Mouse (Mus musculus): ENCODE results near the gene Avpr1b. TPM values are rescaled to one million over a fixed set of nuclear protein-coding genes. Genes with fewer than 3 reads are reported as not detected.

The Avpr1b gene
- polyA plus RNA-seq, 1 experiment: 0.04 TPM

DNA sequence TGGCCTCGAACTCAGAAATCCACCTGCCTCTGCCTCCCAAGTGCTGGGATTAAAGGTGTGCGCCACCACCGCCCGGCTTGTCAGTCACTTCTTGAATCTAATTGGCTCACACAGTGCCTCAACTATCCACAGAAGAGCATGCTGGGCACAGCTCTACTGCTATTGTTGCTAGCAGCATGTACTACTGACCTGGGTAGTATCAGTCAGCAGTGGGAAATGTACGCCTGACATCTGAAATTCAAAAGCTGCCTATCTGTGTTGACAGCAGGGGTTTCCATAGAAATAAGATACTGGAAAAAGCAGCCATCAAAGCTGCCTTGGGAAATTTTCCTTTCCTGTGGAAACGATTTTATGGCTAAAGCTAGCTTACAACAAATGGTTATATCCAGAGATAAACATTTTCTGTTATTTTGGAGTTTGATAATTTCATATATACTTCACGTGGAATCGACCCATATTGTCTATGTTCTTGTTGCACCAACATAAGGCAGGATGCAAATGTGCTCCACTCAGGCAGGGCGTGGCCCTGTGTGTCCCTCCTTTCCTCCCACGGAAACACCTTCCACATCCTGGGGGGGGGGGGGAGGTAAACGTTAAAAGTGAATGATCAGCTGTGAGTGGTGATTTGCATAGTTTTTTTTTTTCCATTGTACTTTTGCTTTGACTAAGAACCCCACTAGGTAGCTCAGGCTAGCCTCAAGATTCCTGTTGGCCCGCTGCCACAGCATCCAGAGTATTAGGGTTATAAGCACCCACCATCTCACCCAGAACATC is 53.8 kb downstream of the Avpr1b start:
- Histone ChIP-seq H3K36me3 (ENCODE audit: control insufficient read depth, insufficient read depth, low read length) (no peaks in the 10 kb centered on the region), H3K4me1 (ENCODE audit: control insufficient read depth, insufficient read depth, insufficient read length, low read length) (no peaks in the 10 kb centered on the region), H3K4me3 (ENCODE audit: low read depth, low read length) (no peak overlapping the region), H3K27ac (ENCODE audit: insufficient read depth, low read depth, low read length) (no peak overlapping the region), H3K27me3 (ENCODE audit: control insufficient read depth, insufficient read depth, low read length) (no peaks in the 10 kb centered on the region)
- no peak for TF ChIP-seq CTCF (IDR thresholded peaks at IDR 0.05; ENCODE audit: extremely low read depth, insufficient read length, insufficient replicate concordance, low read depth, low read length)
- no peak for TF ChIP-seq POLR2A (IDR thresholded peaks at IDR 0.05; ENCODE audit: low read depth, low read length)
- 67% methylated on average over 12 of the region's 12 CpGs for WGBS

DNA sequence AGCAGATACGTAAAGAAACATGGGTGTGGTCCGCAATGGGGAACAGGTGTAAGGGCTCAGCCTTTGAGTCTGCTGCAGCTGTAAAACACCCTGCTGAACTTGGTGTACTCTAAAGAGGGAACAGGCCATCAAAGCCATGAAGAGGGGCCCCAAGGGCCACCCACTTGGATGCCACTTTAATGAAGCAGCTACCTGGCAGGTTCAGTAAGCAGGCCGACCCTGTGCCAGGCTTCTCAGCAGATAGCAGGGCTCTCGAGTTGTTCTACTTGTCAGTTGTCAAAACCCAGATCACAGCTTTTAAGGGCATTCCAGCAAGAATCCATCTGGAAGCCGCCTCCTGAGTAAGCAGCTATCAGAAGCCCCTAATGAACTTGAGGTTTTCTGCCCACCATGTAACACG is 56.6 kb downstream of the Avpr1b start:
- no peak overlapping the region for H3K27ac ChIP-seq (ENCODE audit: insufficient read depth, low read depth, low read length)
- H3K4me1 ChIP-seq (ENCODE audit: control insufficient read depth, insufficient read depth, insufficient read length, low read length): no peaks in the 10 kb centered on the region
- WGBS: 52% methylated on average over 6 of the region's 6 CpGs
- no peaks in the 10 kb centered on the region for H3K27me3 ChIP-seq (ENCODE audit: control insufficient read depth, insufficient read depth, low read length)
- H3K4me3 ChIP-seq (ENCODE audit: low read depth, low read length): no peak overlapping the region
- no peak for TF ChIP-seq CTCF (IDR thresholded peaks at IDR 0.05; ENCODE audit: extremely low read depth, insufficient read length, insufficient replicate concordance, low read depth, low read length)
- no peak for TF ChIP-seq POLR2A (IDR thresholded peaks at IDR 0.05; ENCODE audit: low read depth, low read length)
- no peaks in the 10 kb centered on the region for H3K36me3 ChIP-seq (ENCODE audit: control insufficient read depth, insufficient read depth, low read length)

DNA sequence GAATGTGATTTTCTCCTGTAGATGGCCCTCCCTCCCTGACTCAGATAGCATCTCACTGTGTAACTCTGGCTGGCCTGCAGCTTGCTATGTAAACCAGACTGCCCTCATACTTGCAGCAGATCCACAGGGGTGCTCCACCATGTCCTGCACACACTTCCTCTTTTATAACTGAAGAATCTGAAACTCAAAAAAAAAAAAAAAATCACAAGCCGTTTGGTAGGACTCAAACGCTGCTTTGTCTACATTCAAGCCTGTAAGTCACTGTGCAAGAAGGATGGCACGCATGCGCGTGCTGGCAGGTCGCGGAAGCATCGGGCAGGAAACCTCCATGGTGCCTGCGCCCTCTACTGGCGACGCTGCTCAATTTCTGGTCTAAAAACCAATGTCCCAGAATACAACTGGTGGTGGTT is 58.9 kb downstream of the Avpr1b start:
- H3K4me1 ChIP-seq (ENCODE audit: control insufficient read depth, insufficient read depth, insufficient read length, low read length): no peaks in the 10 kb centered on the region

DNA sequence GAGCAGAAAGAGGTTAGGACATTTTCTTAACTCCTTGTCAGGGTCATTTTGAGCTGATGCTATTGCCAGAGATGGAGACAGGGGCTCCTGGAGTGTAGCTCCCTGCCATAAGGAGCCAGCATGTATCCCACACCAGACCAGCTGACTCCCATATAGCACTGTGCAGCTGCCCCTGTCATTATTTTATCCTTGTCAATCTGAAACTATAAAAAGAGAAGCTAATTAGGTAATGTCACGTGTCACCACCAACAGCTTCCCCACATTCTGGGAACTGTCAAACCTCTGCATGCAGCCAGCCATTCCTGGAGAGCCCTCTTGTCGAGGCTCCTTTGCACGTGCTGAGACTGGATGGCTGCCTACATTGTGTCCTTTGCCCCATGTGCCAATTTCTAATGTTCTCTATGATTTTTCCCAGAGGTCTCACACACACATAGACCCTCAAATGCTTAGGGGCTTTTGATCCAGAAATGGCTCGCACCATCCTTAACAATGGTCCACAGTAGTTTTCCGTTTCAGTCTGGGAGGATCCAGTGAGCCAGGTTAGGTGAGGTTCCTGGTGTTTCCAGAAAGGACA is 60.6 kb downstream of the Avpr1b start:
- Histone ChIP-seq H3K36me3 (ENCODE audit: control insufficient read depth, insufficient read depth, low read length) (no peaks in the 10 kb centered on the region), H3K4me1 (ENCODE audit: control insufficient read depth, insufficient read depth, insufficient read length, low read length) (no peaks in the 10 kb centered on the region), H3K4me3 (ENCODE audit: low read depth, low read length) (no peak overlapping the region), H3K27ac (ENCODE audit: insufficient read depth, low read depth, low read length) (no peak overlapping the region), H3K27me3 (ENCODE audit: control insufficient read depth, insufficient read depth, low read length) (no peaks in the 10 kb centered on the region)
- TF ChIP-seq CTCF (IDR thresholded peaks at IDR 0.05; ENCODE audit: extremely low read depth, insufficient read length, insufficient replicate concordance, low read depth, low read length) (no peak), POLR2A (IDR thresholded peaks at IDR 0.05; ENCODE audit: low read depth, low read length) (no peak)
- WGBS: 70% methylated on average over 5 of the region's 5 CpGs

More for the DNA sequence above, 58.9 kb downstream of the Avpr1b start:
- TF ChIP-seq POLR2A (IDR thresholded peaks at IDR 0.05; ENCODE audit: low read depth, low read length) (no peak), CTCF (IDR thresholded peaks at IDR 0.05; ENCODE audit: extremely low read depth, insufficient read length, insufficient replicate concordance, low read depth, low read length) (peak; percentile 98)
- Histone ChIP-seq H3K27me3 (ENCODE audit: control insufficient read depth, insufficient read depth, low read length) (no peaks in the 10 kb centered on the region), H3K36me3 (ENCODE audit: control insufficient read depth, insufficient read depth, low read length) (no peaks in the 10 kb centered on the region), H3K4me3 (ENCODE audit: low read depth, low read length) (no peak overlapping the region), H3K27ac (ENCODE audit: insufficient read depth, low read depth, low read length) (no peak overlapping the region)
- WGBS: under 1% methylated on average over 11 of the region's 11 CpGs

DNA sequence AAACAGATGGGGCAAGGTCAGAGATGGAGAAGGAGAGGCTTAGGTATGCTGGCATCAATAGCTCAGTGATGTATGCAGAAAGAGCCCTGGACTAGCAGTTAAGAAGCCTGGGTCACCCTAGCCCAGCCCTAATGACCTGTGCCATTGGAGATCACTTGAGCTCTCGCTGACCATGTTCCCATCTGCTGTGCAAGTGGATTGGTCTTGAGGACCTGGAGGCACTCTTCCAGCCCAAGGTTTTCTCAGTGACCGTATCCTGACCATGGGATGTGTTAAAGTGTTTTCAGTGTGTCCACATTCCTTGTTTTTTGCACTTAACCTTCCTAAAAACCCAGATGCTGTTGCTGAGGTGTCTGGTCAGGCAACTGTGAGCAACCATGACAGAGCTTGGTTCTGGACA is 61.2 kb downstream of the Avpr1b start:
- H3K27me3 ChIP-seq (ENCODE audit: control insufficient read depth, insufficient read depth, low read length): no peaks in the 10 kb centered on the region
- WGBS: 90% methylated on average over 2 of the region's 2 CpGs
- no peaks in the 10 kb centered on the region for H3K4me1 ChIP-seq (ENCODE audit: control insufficient read depth, insufficient read depth, insufficient read length, low read length)
- H3K36me3 ChIP-seq (ENCODE audit: control insufficient read depth, insufficient read depth, low read length): no peaks in the 10 kb centered on the region
- no peak overlapping the region for H3K4me3 ChIP-seq (ENCODE audit: low read depth, low read length)
- TF ChIP-seq CTCF (IDR thresholded peaks at IDR 0.05; ENCODE audit: extremely low read depth, insufficient read length, insufficient replicate concordance, low read depth, low read length) (no peak), POLR2A (IDR thresholded peaks at IDR 0.05; ENCODE audit: low read depth, low read length) (no peak)
- H3K27ac ChIP-seq (ENCODE audit: insufficient read depth, low read depth, low read length): no peak overlapping the region

DNA sequence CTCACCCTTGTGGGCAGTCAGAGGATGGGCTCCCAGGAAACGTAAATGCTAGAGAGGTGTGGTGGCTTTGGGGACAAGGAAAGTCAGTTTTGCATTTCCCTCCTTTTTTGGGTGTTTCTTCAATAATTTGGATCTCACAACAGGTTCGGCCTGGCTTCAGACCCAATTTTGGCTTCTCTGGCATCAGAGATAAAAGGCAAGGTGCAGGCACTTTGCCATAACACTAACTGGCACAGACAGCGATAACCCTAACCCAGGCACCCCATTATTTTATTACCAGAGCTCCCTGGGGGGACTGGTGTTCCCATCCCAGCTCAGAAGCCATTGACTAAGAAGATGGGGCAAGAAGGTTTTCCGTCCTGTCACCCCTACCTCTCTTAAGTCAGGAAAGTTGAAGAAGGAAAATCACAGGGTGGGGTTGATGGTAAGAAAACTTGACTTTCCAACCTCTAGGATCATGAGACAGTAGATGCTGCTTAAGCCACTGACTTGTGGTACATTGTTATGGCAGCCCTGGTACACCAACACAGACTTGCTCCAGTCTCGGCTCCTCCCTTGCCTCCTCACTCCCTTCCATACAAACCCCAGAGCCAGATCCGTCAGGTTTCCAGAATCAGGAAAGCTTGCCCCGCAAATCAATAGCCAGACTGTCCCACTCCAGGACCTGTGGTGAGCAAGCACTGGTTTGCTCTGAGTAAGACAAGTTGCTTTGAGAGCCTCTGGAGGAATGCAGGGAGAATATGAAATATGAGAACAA is 61.9 kb downstream of the Avpr1b start:
- 75% methylated on average over 7 of the region's 7 CpGs for WGBS
- Histone ChIP-seq H3K27ac (ENCODE audit: insufficient read depth, low read depth, low read length) (no peak overlapping the region), H3K4me1 (ENCODE audit: control insufficient read depth, insufficient read depth, insufficient read length, low read length) (no peaks in the 10 kb centered on the region), H3K27me3 (ENCODE audit: control insufficient read depth, insufficient read depth, low read length) (no peaks in the 10 kb centered on the region), H3K4me3 (ENCODE audit: low read depth, low read length) (no peak overlapping the region), H3K36me3 (ENCODE audit: control insufficient read depth, insufficient read depth, low read length) (no peaks in the 10 kb centered on the region)
- TF ChIP-seq CTCF (IDR thresholded peaks at IDR 0.05; ENCODE audit: extremely low read depth, insufficient read length, insufficient replicate concordance, low read depth, low read length) (no peak), POLR2A (IDR thresholded peaks at IDR 0.05; ENCODE audit: low read depth, low read length) (no peak)

Other genes starting within 250 kb of the Avpr1b start
- gene Srgap2, start 71.9 kb upstream of the Avpr1b start, polyA plus RNA-seq (2012; rRNA removed): 2.8 and 5.6 TPM in 2 replicates
- gene Fam72a, start 71.3 kb upstream of the Avpr1b start, polyA plus RNA-seq (2012; rRNA removed): 0.08 and 0.14 TPM in 2 replicates
- 4.2 and 184 TPM in 2 replicates for gene Ctse, start 39.1 kb downstream of the Avpr1b start, polyA plus RNA-seq (2012; rRNA removed)
- 0.96 and 1.5 TPM in 2 replicates for gene Rab7b, start 89.5 kb downstream of the Avpr1b start, polyA plus RNA-seq (2012; rRNA removed)
- gene Slc26a9, start 144.8 kb downstream of the Avpr1b start, polyA plus RNA-seq (2012; rRNA removed): 1.8 TPM in 1 of 2 replicates, not detected in the other
- 8.3 and 33.0 TPM in 2 replicates for gene Pm20d1, start 198.1 kb downstream of the Avpr1b start, polyA plus RNA-seq (2012; rRNA removed)
- gene Slc41a1, start 228.3 kb downstream of the Avpr1b start, polyA plus RNA-seq (2012; rRNA removed): 15.0 and 20.1 TPM in 2 replicates

Data from small intestine, adult 2 months (tissue).